Mouse (Mus musculus) embryonic facial prominence, embryonic 11.5 days (tissue): ENCODE measurements around the gene Grin2c. TPM values are rescaled to one million over a fixed set of nuclear protein-coding genes. Genes with fewer than 3 reads are reported as not detected.

Experiments
- ATAC-seq: fragments of 200-750 bp; cut with Nextera tagmentation; replicated peaks from 2 replicates; pipeline ENCODE4 v1.8.0; 2017; ENCODE audit warnings: low read depth; ENCODE audit not compliant: insufficient number of reproducible peaks, low FRiP score, low TSS enrichment
- DNase-seq: peaks from one replicate; pipeline ENCODE4 v3.0.0-alpha.2; 2015; ENCODE audit warnings: low spot score
- H3K27ac ChIP-seq: fragments of 300-500 bp; sonication (generic); replicated peaks from 2 replicates; pipeline ENCODE4 v1.5.1; 2014; ENCODE audit warnings: mild to moderate bottlenecking, low read depth, low read length, control low read depth
- H3K27me3 ChIP-seq: fragments of 300-500 bp; sonication (generic); 2 replicates; pipeline ENCODE4 v1.6.1; 2014; ENCODE audit warnings: mild to moderate bottlenecking, low read length, moderate library complexity, mixed read lengths; ENCODE audit not compliant: control insufficient read depth, insufficient read depth
- H3K36me3 ChIP-seq: fragments of 300-500 bp; sonication (generic); replicated peaks from 2 replicates; pipeline ENCODE4 v1.6.1; 2014; ENCODE audit warnings: low read depth, mild to moderate bottlenecking, low read length, moderate library complexity, mixed read lengths; ENCODE audit not compliant: control insufficient read depth, insufficient read depth
- H3K4me1 ChIP-seq: fragments of 300-500 bp; sonication (generic); 2 replicates; pipeline ENCODE4 v1.6.1; 2014; ENCODE audit warnings: low read length, mixed read lengths; ENCODE audit not compliant: control insufficient read depth, insufficient read depth
- H3K4me2 ChIP-seq: fragments of 300-500 bp; sonication (generic); 2 replicates; pipeline ENCODE4 v1.6.1; 2014; ENCODE audit warnings: low read depth, mild to moderate bottlenecking, control low read depth, low read length, moderate library complexity
- H3K4me3 ChIP-seq: fragments of 300-500 bp; sonication (generic); 2 replicates; pipeline ENCODE4 v1.5.1; 2014; ENCODE audit warnings: low read depth, low read length, control low read depth
- H3K9ac ChIP-seq: fragments of 300-500 bp; sonication (generic); replicated peaks from 2 replicates; pipeline ENCODE4 v1.6.1; 2014; ENCODE audit warnings: mild to moderate bottlenecking, control low read depth, low read length
- H3K9me3 ChIP-seq: fragments of 300-500 bp; sonication (generic); replicated peaks from 2 replicates; pipeline ENCODE4 v1.6.1; 2016; ENCODE audit warnings: mild to moderate bottlenecking, low read length, inconsistent platforms, mixed read lengths; ENCODE audit not compliant: control insufficient read depth
- WGBS: fragments of 180-500 bp; shearing (Covaris S2); extraction: QIAGEN DNeasy Blood & Tissue Kit; methylation state at CpG from one replicate; pipeline ENCODE4 v1.1.7; 2014; 5-methylcytosine and 5-hydroxymethylcytosine counted together
- polyA plus RNA-seq: library from polyadenylated mRNA; unstranded; fragments of >200 nt; fragmentation: Nextera tagmentation; extraction: Ambion mirVana; gene quantifications from 2 replicates; pipeline ENCODE4 v1.2.1, GENCODE M21; 2014

Grin2c gene
- polyA plus RNA-seq, 1 experiment from 2014 or later = 0.04 TPM

- Histone ChIP-seq H3K4me3 (no peak overlapping the region), H3K27ac (no peak overlapping the region), H3K36me3 (no peaks in the 10 kb centered on the region), H3K4me1 (peaks cover 5% of the 10 kb centered on the region), H3K9ac (no peak overlapping the region), H3K27me3 (peaks cover 56% of the 10 kb centered on the region), H3K4me2 (no peak overlapping the region), H3K9me3 (no peaks in the 10 kb centered on the region)
- DNase-seq (no peak), ATAC-seq (no peak)
- WGBS = 50% methylated on average over 3 of the region's 3 CpGs
These were observed 15.8 kb downstream of the Grin2c start for GRCm38 (mm10) chr11:115251258-115251657.

GRCm38 (mm10) chr11:115250405-115251090 is 16.5 kb downstream of the Grin2c start:
- WGBS = under 1% methylated on average over 33 of the region's 36 CpGs
- DNase-seq (no peak), ATAC-seq (no peak)
- Histone ChIP-seq H3K4me3 (peak overlapping the region; percentile 48), H3K9me3 (no peaks in the 10 kb centered on the region), H3K9ac (peak overlapping the region; percentile 47), H3K27me3 (peaks cover 56% of the 10 kb centered on the region), H3K36me3 (no peaks in the 10 kb centered on the region), H3K4me1 (peaks cover 5% of the 10 kb centered on the region), H3K4me2 (peak overlapping the region; percentile 91), H3K27ac (no peak overlapping the region)

GRCm38 (mm10) chr11:115249721-115250404 is 17.2 kb downstream of the Grin2c start:
- ATAC-seq (no peak), DNase-seq (peak; percentile 59)
- Histone ChIP-seq H3K27me3 (peaks cover 55% of the 10 kb centered on the region), H3K4me3 (peak overlapping the region; percentile 48), H3K27ac (no peak overlapping the region), H3K4me2 (peak overlapping the region; percentile 91), H3K36me3 (no peaks in the 10 kb centered on the region), H3K9me3 (no peaks in the 10 kb centered on the region), H3K9ac (peak overlapping the region; percentile 47), H3K4me1 (peaks cover 5% of the 10 kb centered on the region)
- WGBS = 3% methylated on average over 56 of the region's 63 CpGs

GRCm38 (mm10) chr11:115247945-115248344 is 19.1 kb downstream of the Grin2c start:
- Histone ChIP-seq H3K4me2 (no peak overlapping the region), H3K9ac (no peak overlapping the region), H3K9me3 (no peaks in the 10 kb centered on the region), H3K4me1 (peaks cover 5% of the 10 kb centered on the region), H3K27ac (no peak overlapping the region), H3K4me3 (no peak overlapping the region), H3K36me3 (no peaks in the 10 kb centered on the region; the same call in 1 of the 2 replicates), H3K27me3 (peaks cover 53% of the 10 kb centered on the region)
- ATAC-seq (no peak), DNase-seq (no peak)
- 68% methylated on average over 6 of the region's 6 CpGs for WGBS

GRCm38 (mm10) chr11:115247240-115247639 is 19.8 kb downstream of the Grin2c start:
- Histone ChIP-seq H3K4me1 (peaks cover 5% of the 10 kb centered on the region), H3K36me3 (no peaks in the 10 kb centered on the region; the same call in 1 of the 2 replicates), H3K27me3 (peaks cover 48% of the 10 kb centered on the region), H3K27ac (no peak overlapping the region), H3K4me3 (no peak overlapping the region), H3K9me3 (no peaks in the 10 kb centered on the region), H3K9ac (no peak overlapping the region), H3K4me2 (no peak overlapping the region)
- ATAC-seq (no peak), DNase-seq (no peak)
- 12% methylated on average over 3 of the region's 3 CpGs for WGBS

- H3K4me1 ChIP-seq = peaks cover 5% of the 10 kb centered on the region
- no peak overlapping the region for H3K4me2 ChIP-seq
- DNase-seq = no peak
- H3K4me3 ChIP-seq = no peak overlapping the region
- no peak overlapping the region for H3K27ac ChIP-seq
- no peaks in the 10 kb centered on the region for H3K9me3 ChIP-seq
- H3K9ac ChIP-seq = no peak overlapping the region
- no peak for ATAC-seq
- 71% methylated on average over 8 of the region's 8 CpGs for WGBS
- peaks cover 42% of the 10 kb centered on the region for H3K27me3 ChIP-seq
- H3K36me3 ChIP-seq = no peaks in the 10 kb centered on the region; the same call in 1 of the 2 replicates
These were observed 20.7 kb downstream of the Grin2c start for GRCm38 (mm10) chr11:115246386-115246785.

- Histone ChIP-seq H3K27ac (no peak overlapping the region), H3K4me2 (no peak overlapping the region), H3K4me3 (no peak overlapping the region), H3K9ac (no peak overlapping the region), H3K36me3 (no peaks in the 10 kb centered on the region; the same call in 1 of the 2 replicates), H3K4me1 (no peaks in the 10 kb centered on the region; the same call in 1 of the 2 replicates), H3K9me3 (no peaks in the 10 kb centered on the region), H3K27me3 (peaks cover 28% of the 10 kb centered on the region)
- 84% methylated on average over 8 of the region's 8 CpGs for WGBS
- DNase-seq (no peak), ATAC-seq (no peak)
These were observed 22.2 kb downstream of the Grin2c start for GRCm38 (mm10) chr11:115244840-115245239.

- ATAC-seq (no peak), DNase-seq (no peak)
- no peak overlapping the region for H3K9ac ChIP-seq
- H3K27me3 ChIP-seq = peaks cover 17% of the 10 kb centered on the region
- no peaks in the 10 kb centered on the region; the same call in 1 of the 2 replicates for H3K36me3 ChIP-seq
- H3K4me3 ChIP-seq = no peak overlapping the region
- no peak overlapping the region for H3K4me2 ChIP-seq
- no peaks in the 10 kb centered on the region; the same call in 1 of the 2 replicates for H3K4me1 ChIP-seq
- H3K27ac ChIP-seq = no peak overlapping the region
- 89% methylated on average over 12 of the region's 12 CpGs for WGBS
- H3K9me3 ChIP-seq = no peaks in the 10 kb centered on the region
These were observed 23.3 kb downstream of the Grin2c start for GRCm38 (mm10) chr11:115243783-115244182.
